Mouse (Mus musculus) hindbrain, embryonic 14.5 days (tissue): ENCODE data around the gene Hist1h2be. TPM values are rescaled to one million over a fixed set of nuclear protein-coding genes. Genes with fewer than 3 reads are reported as not detected.
"Not testable (repeated sequence)": the region's sequence is repeated elsewhere in the genome, so short reads cannot be mapped to it uniquely, and the experiment has no call there.

Source experiments
- ATAC-seq: fragments of 200-750 bp; cut with Nextera tagmentation; 2 replicates; pipeline ENCODE4 v1.8.0; 2017; ENCODE audit warnings: moderate number of reproducible peaks, mild to moderate bottlenecking, moderate TSS enrichment, moderate library complexity; ENCODE audit not compliant: low FRiP score
- DNase-seq: peaks from one replicate; pipeline ENCODE4 v3.0.0-alpha.2; 2015; ENCODE audit warnings: low spot score
- H3K27ac ChIP-seq: fragments of 300-500 bp; sonication (generic); 2 replicates; pipeline ENCODE4 v1.5.1; 2014; ENCODE audit warnings: mild to moderate bottlenecking, moderate library complexity
- H3K27me3 ChIP-seq: fragments of 300-500 bp; sonication (generic); 2 replicates; pipeline ENCODE4 v1.6.1; 2014; ENCODE audit warnings: mild to moderate bottlenecking, low read length, mixed read lengths; ENCODE audit not compliant: control insufficient read depth, insufficient read depth
- H3K36me3 ChIP-seq: fragments of 300-500 bp; sonication (generic); replicated peaks from 2 replicates; pipeline ENCODE4 v1.6.1; 2014; ENCODE audit not compliant: control insufficient read depth, insufficient read depth
- H3K4me1 ChIP-seq: fragments of 300-500 bp; sonication (generic); replicated peaks from 2 replicates; pipeline ENCODE4 v1.6.1; 2014; ENCODE audit warnings: antibody characterized with exemption, low read length, mixed read lengths; ENCODE audit not compliant: control insufficient read depth, insufficient read depth
- H3K4me2 ChIP-seq: fragments of 300-500 bp; sonication (generic); replicated peaks from 2 replicates; pipeline ENCODE4 v1.6.1; 2014; ENCODE audit warnings: mild to moderate bottlenecking, moderate library complexity
- H3K4me3 ChIP-seq: fragments of 300-500 bp; sonication (generic); replicated peaks from 2 replicates; pipeline ENCODE4 v1.5.1; 2014; ENCODE audit warnings: mild to moderate bottlenecking, low read length
- H3K9ac ChIP-seq: fragments of 300-500 bp; sonication (generic); 2 replicates; pipeline ENCODE4 v1.6.1; 2014
- H3K9me3 ChIP-seq: fragments of 300-500 bp; sonication (generic); 2 replicates; pipeline ENCODE4 v1.6.1; 2016; ENCODE audit warnings: low read length; ENCODE audit not compliant: control insufficient read depth
- WGBS: fragments of 180-500 bp; shearing (Covaris S2); extraction: QIAGEN DNeasy Blood & Tissue Kit; methylation state at CpG from one replicate; pipeline ENCODE4 v1.1.7; 2014; 5-methylcytosine and 5-hydroxymethylcytosine counted together
- polyA plus RNA-seq: library from polyadenylated mRNA; unstranded; fragments of >200 nt; fragmentation: Nextera tagmentation; extraction: Ambion mirVana; gene quantifications from 2 replicates; pipeline ENCODE4 v1.2.1, GENCODE M21; 2014

Hist1h2be gene
- polyA plus RNA-seq, 1 experiment from 2014 or later, result 0.52 TPM

DNA sequence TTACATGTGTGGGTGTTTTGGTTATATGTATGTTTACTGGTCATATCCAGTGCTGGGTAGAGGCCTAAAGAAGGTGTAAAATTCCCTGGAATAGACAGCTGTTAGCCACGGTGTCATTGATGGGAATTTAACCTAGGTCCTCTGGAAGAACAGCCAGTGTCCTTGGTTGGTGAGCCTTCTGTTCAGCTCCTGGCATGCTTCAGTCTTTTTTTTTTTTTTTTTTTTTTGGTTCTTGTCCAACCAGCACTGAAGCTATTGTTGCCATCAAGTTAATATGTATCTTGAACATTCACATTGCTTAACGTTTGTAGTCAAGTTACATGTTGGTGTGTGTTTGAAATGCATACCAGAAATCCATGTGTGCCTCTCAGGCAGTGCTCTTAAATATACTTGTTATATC is 56.4 kb downstream of the Hist1h2be start:
- H3K27me3 ChIP-seq, result no peaks in the 10 kb centered on the region
- no peak overlapping the region for H3K4me2 ChIP-seq
- DNase-seq (no peak), ATAC-seq (no peak)
- WGBS, result 86% methylated on average over 2 of the region's 2 CpGs
- no peaks in the 10 kb centered on the region for H3K4me1 ChIP-seq
- H3K36me3 ChIP-seq, result no peaks in the 10 kb centered on the region
- H3K4me3 ChIP-seq, result no peak overlapping the region
- peak overlapping the region; percentile 96; the same call in 1 of the 2 replicates for H3K27ac ChIP-seq
- H3K9ac ChIP-seq, result no peak overlapping the region
- H3K9me3 ChIP-seq, result no peaks in the 10 kb centered on the region

GRCm38 (mm10) chr13:23562699-23563462 is 58.0 kb downstream of the Hist1h2be start:
- peak; percentile 83 for DNase-seq

GRCm38 (mm10) chr13:23561883-23562659 is 58.9 kb downstream of the Hist1h2be start, which contains the start of gene Hist1h3e:
Gene Hist1h3e (minus strand): TSS chr13:23562369.
- ATAC-seq (peak; percentile 96), DNase-seq (peak; percentile 98)
- not testable (repeated sequence) for H3K36me3 ChIP-seq, H3K9me3 ChIP-seq, H3K4me1 ChIP-seq, H3K27me3 ChIP-seq
- Histone ChIP-seq H3K27ac (peak within 1 kb of the TSS; percentile 96), H3K9ac (peak within 1 kb of the TSS; percentile 62), H3K4me2 (peak within 1 kb of the TSS; percentile 67), H3K4me3 (peak within 1 kb of the TSS; percentile 34)
- WGBS, result under 1% methylated on average over 46 of the region's 67 CpGs

More at GRCm38 (mm10) chr13:23562699-23563462, 58.0 kb downstream of the Hist1h2be start:
- H3K4me2 ChIP-seq, result peak overlapping the region; percentile 67
- H3K4me3 ChIP-seq, result peak overlapping the region; percentile 34
- H3K4me1 ChIP-seq, result no peaks in the 10 kb centered on the region
- no peaks in the 10 kb centered on the region for H3K9me3 ChIP-seq
- H3K27ac ChIP-seq, result peak overlapping the region; percentile 96
- no peaks in the 10 kb centered on the region for H3K36me3 ChIP-seq
- ATAC-seq, result peak; percentile 63
- WGBS, result 3% methylated on average over 18 of the region's 18 CpGs
- H3K27me3 ChIP-seq, result no peaks in the 10 kb centered on the region
- H3K9ac ChIP-seq, result peak overlapping the region; percentile 62

GRCm38 (mm10) chr13:23561531-23561882 is 59.4 kb downstream of the Hist1h2be start:
- H3K4me3 ChIP-seq, result peak overlapping the region; percentile 34
- not testable (repeated sequence) for H3K4me1 ChIP-seq, H3K27me3 ChIP-seq, H3K9me3 ChIP-seq, ATAC-seq, DNase-seq, H3K36me3 ChIP-seq
- 0% methylated on average over 2 of the region's 5 CpGs for WGBS
- H3K27ac ChIP-seq, result peak overlapping the region; percentile 96
- H3K9ac ChIP-seq, result peak overlapping the region; percentile 62; the same call in 1 of the 2 replicates
- peak overlapping the region; percentile 67 for H3K4me2 ChIP-seq

- not testable (repeated sequence) for H3K9me3 ChIP-seq, H3K9ac ChIP-seq, ATAC-seq, H3K27ac ChIP-seq, H3K4me1 ChIP-seq, H3K4me3 ChIP-seq, H3K27me3 ChIP-seq, H3K36me3 ChIP-seq, DNase-seq
- H3K4me2 ChIP-seq, result peak overlapping the region; percentile 29; the same call in 1 of the 2 replicates
- WGBS, result 13% methylated on average over 2 of the region's 2 CpGs
Observed at GRCm38 (mm10) chr13:23560699-23561098, 60.2 kb downstream of the Hist1h2be start.

- DNase-seq, result no peak
- Histone ChIP-seq H3K4me2 (peak overlapping the region; percentile 83), H3K27me3 (no peaks in the 10 kb centered on the region), H3K9ac (no peak overlapping the region), H3K27ac (no peak overlapping the region), H3K36me3 (no peaks in the 10 kb centered on the region), H3K4me1 (peaks cover 16% of the 10 kb centered on the region), H3K4me3 (no peak overlapping the region), H3K9me3 (no peaks in the 10 kb centered on the region)
- no peak for ATAC-seq
- 81% methylated on average over 3 of the region's 3 CpGs for WGBS
Observed at GRCm38 (mm10) chr13:23556906-23557305, 64.0 kb downstream of the Hist1h2be start.

GRCm38 (mm10) chr13:23555839-23556416 is 65.0 kb downstream of the Hist1h2be start:
- Histone ChIP-seq H3K27ac (peak overlapping the region; percentile 88), H3K9me3 (no peaks in the 10 kb centered on the region), H3K4me1 (peaks cover 20% of the 10 kb centered on the region), H3K4me2 (peak overlapping the region; percentile 83), H3K4me3 (peak overlapping the region; percentile 46), H3K27me3 (no peaks in the 10 kb centered on the region), H3K9ac (peak overlapping the region; percentile 68), H3K36me3 (no peaks in the 10 kb centered on the region)
- under 1% methylated on average over 18 of the region's 18 CpGs for WGBS
- DNase-seq (peak; percentile 94), ATAC-seq (peak; percentile 85)

DNA sequence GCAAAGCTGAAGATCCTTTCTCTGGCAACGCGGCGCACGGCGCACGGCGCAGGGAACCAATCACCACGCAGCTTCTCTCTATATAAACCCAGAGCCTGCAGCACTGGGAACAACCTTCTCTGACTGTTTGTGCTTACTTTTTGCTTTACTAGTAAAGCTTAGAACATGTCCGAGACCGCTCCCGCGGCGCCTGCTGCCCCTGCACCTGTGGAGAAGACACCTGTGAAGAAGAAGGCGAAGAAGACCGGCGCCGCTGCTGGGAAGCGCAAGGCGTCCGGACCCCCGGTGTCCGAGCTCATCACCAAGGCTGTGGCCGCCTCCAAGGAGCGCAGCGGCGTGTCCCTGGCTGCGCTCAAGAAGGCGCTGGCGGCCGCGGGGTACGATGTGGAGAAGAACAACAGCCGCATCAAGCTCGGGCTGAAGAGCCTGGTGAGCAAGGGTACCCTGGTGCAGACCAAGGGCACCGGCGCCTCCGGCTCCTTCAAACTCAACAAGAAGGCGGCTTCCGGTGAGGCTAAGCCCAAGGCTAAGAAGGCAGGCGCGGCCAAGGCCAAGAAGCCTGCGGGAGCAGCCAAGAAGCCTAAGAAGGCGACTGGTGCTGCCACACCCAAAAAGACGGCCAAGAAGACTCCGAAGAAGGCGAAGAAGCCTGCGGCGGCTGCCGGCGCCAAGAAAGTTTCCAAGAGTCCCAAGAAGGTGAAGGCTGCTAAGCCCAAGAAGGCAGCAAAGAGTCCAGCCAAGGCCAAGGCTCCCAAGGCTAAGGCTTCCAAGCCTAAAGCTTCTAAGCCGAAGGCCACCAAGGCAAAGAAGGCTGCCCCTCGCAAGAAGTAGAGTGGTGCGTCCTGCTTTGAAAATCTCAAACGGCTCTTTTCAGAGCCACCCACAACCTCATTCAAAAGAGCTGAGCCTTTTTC is 65.7 kb downstream of the Hist1h2be start:
- Histone ChIP-seq H3K4me1 (peaks cover 25% of the 10 kb centered on the region), H3K36me3 (no peaks in the 10 kb centered on the region), H3K9ac (peak overlapping the region; percentile 68), H3K27ac (peak overlapping the region; percentile 88), H3K27me3 (no peaks in the 10 kb centered on the region), H3K4me3 (peak overlapping the region; percentile 46), H3K4me2 (peak overlapping the region; percentile 83), H3K9me3 (no peaks in the 10 kb centered on the region)
- under 1% methylated on average over 50 of the region's 54 CpGs for WGBS
- ATAC-seq (peak; percentile 77), DNase-seq (peak; percentile 77)
